Mouse (Mus musculus) lung, postnatal 0 days (tissue): Measurements from ENCODE around the gene Dhps. TPM values are rescaled to one million over a fixed set of nuclear protein-coding genes. Genes with fewer than 3 reads are reported as not detected.

ENCODE experiments used
- ATAC-seq: fragments of 200-750 bp; cut with Nextera tagmentation; 2 replicates; pipeline ENCODE4 v1.8.0; 2017; ENCODE audit warnings: moderate library complexity
- DNase-seq: peaks from one replicate; pipeline ENCODE4 v3.0.0-alpha.2; 2016; ENCODE audit warnings: low spot score
- H3K27ac ChIP-seq: fragments of 300-500 bp; sonication (generic); 2 replicates; pipeline ENCODE4 v1.5.1; 2014; ENCODE audit warnings: antibody characterized with exemption, mild to moderate bottlenecking, low read length, mixed read lengths
- H3K27me3 ChIP-seq: fragments of 300-500 bp; sonication (generic); replicated peaks from 2 replicates; pipeline ENCODE4 v1.6.1; 2014; ENCODE audit warnings: low read length, mixed read lengths; ENCODE audit not compliant: insufficient read depth
- H3K36me3 ChIP-seq: fragments of 300-500 bp; sonication (generic); 2 replicates; pipeline ENCODE4 v1.6.1; 2014; ENCODE audit warnings: low read length, mixed read lengths; ENCODE audit not compliant: insufficient read depth
- H3K4me1 ChIP-seq: fragments of 300-500 bp; sonication (generic); 2 replicates; pipeline ENCODE4 v1.6.1; 2014; ENCODE audit warnings: antibody characterized with exemption, low read depth, low read length, mixed read lengths; ENCODE audit not compliant: insufficient read depth
- H3K4me2 ChIP-seq: fragments of 300-500 bp; sonication (generic); replicated peaks from 2 replicates; pipeline ENCODE4 v1.6.1; 2014; ENCODE audit warnings: low read depth, mild to moderate bottlenecking, low read length, moderate library complexity, mixed read lengths
- H3K4me3 ChIP-seq: fragments of 300-500 bp; sonication (generic); 2 replicates; pipeline ENCODE4 v1.5.1; 2014; ENCODE audit warnings: low read depth, low read length
- H3K9ac ChIP-seq: fragments of 300-500 bp; sonication (generic); replicated peaks from 2 replicates; pipeline ENCODE4 v1.6.1; 2014; ENCODE audit warnings: low read depth, mild to moderate bottlenecking
- H3K9me3 ChIP-seq: fragments of 300-500 bp; sonication (generic); 2 replicates; pipeline ENCODE4 v1.6.1; 2016; ENCODE audit warnings: low read length, mixed read lengths
- CTCF ChIP-seq: IDR thresholded peaks from 2 replicates; pipeline ENCODE4 v1.5.1; 2016; ENCODE audit warnings: antibody characterized with exemption, mild to moderate bottlenecking
- EP300 ChIP-seq: IDR thresholded peaks from 2 replicates; pipeline ENCODE4 v1.6.1; 2016; ENCODE audit warnings: antibody characterized with exemption, mild to moderate bottlenecking, control low read depth
- WGBS: fragments of 180-500 bp; shearing (Covaris S2); extraction: QIAGEN DNeasy Blood & Tissue Kit; methylation state at CpG from one replicate; pipeline ENCODE4 v1.1.7; 2014; 5-methylcytosine and 5-hydroxymethylcytosine counted together
- polyA plus RNA-seq: library from polyadenylated mRNA; unstranded; fragments of >200 nt; fragmentation: Nextera tagmentation; extraction: Ambion mirVana; gene quantifications from 2 replicates; pipeline ENCODE4 v1.2.1, GENCODE M21; 2015

Gene Dhps
- 44.2 and 48.3 TPM in 2 replicates for polyA plus RNA-seq

- Histone ChIP-seq H3K4me1 (no peaks in the 10 kb centered on the region; the same call in 1 of the 2 replicates), H3K27ac (peak within 1 kb of the TSS; percentile 97), H3K27me3 (no peaks in the 10 kb centered on the region), H3K36me3 (no peaks in the 10 kb centered on the region), H3K4me2 (peak within 1 kb of the TSS; percentile 69), H3K9ac (peak within 1 kb of the TSS; percentile 85), H3K9me3 (no peaks in the 10 kb centered on the region), H3K4me3 (peak within 1 kb of the TSS; percentile 97)
- TF ChIP-seq EP300 (no peak), CTCF (no peak)
- under 1% methylated on average over 60 of the region's 68 CpGs for WGBS
- ATAC-seq (peak; percentile 96), DNase-seq (peak; percentile 95)
Measured at GRCm38 (mm10) chr8:85071514-85072281, at the start of gene Dhps. Gene Dhps (plus strand): TSS chr8:85071757.

- DNase-seq (no peak), ATAC-seq (no peak)
- WGBS, result 97% methylated on average over 3 of the region's 3 CpGs
- Histone ChIP-seq H3K9me3 (no peaks in the 10 kb centered on the region), H3K27ac (no peak overlapping the region), H3K27me3 (no peaks in the 10 kb centered on the region), H3K4me3 (no peak overlapping the region), H3K4me2 (no peak overlapping the region), H3K9ac (no peak overlapping the region), H3K36me3 (peaks cover 8% of the 10 kb centered on the region; the same call in 1 of the 2 replicates), H3K4me1 (peaks cover 22% of the 10 kb centered on the region)
- TF ChIP-seq EP300, result no peak
- TF ChIP-seq CTCF, result no peak
Measured at GRCm38 (mm10) chr8:85023846-85024245, 47.7 kb upstream of the Dhps start.

- ATAC-seq (peak; percentile 92), DNase-seq (peak; percentile 99)
- H3K9ac ChIP-seq, result peak within 1 kb of the TSS; percentile 58
- whole genome bisulfite sequencing, result 4% methylated on average over 30 of the region's 30 CpGs
- peaks cover 23% of the 10 kb centered on the region for H3K4me1 ChIP-seq
- peak within 1 kb of the TSS; percentile 83 for H3K4me3 ChIP-seq
- H3K27ac ChIP-seq, result peak within 1 kb of the TSS; percentile 74
- TF ChIP-seq EP300 (peak; percentile 74), CTCF (no peak)
- peaks cover 15% of the 10 kb centered on the region for H3K36me3 ChIP-seq
- no peaks in the 10 kb centered on the region for H3K9me3 ChIP-seq
- no peaks in the 10 kb centered on the region for H3K27me3 ChIP-seq
- peak within 1 kb of the TSS; percentile 88 for H3K4me2 ChIP-seq
Measured at GRCm38 (mm10) chr8:85025098-85025932, 46.2 kb upstream of the Dhps start, which contains the start of gene Asna1. Gene Asna1 (minus strand): TSS chr8:85025281.

DNA sequence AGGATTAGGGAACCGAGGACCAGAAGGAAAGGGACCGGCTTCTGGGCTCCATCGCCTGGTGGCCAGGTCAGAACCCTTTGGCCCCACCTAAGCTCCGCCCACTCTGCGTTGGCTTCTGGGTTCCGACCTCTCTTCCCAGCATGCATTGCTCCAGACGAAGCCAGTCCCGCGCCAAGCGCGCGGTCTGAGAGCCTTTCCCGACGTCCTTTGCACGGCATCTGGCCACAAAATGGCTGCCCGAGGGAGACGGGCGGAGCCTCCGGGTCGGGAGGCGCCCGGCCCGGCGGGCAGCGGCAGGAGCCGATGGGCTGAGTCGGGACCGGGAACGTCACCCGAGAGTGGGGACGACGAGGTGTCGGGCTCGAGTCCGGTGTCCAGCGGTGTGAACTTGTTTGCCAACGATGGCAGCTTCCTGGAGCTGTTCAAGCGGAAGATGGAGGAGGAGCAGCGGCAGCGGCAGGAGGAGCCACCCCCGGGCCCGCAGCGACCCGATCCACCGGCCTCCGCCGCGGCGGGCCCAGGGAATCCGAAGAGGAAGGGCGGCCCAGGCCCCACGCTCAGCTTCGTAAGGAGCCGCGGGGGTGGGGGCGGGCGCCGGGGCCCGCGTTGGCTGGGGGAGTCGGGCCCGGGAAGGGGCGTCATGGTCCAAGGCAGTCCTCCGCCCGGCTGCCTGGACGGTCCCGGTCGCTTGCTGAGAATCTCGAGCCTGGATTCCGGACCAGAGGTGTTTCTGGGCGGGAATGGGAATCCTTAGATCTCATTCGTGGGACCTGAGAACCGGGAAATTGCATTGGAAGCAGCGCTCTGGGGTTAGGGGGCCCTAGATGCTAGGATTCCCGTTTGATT, 44.7 kb upstream of the Dhps start, which contains the start of gene Trir:
Gene Trir (plus strand): TSS at position 154 of the 846 bp plus-strand sequence.
- TF ChIP-seq CTCF (no peak; the same call in 1 of the 2 replicates), EP300 (no peak)
- ATAC-seq (peak; percentile 89), DNase-seq (peak; percentile 99)
- Histone ChIP-seq H3K9me3 (no peaks in the 10 kb centered on the region), H3K9ac (peak within 1 kb of the TSS; percentile 95), H3K4me2 (peak within 1 kb of the TSS; percentile 88), H3K4me1 (peaks cover 23% of the 10 kb centered on the region), H3K27ac (peak within 1 kb of the TSS; percentile 81), H3K27me3 (no peaks in the 10 kb centered on the region), H3K4me3 (peak within 1 kb of the TSS; percentile 88), H3K36me3 (peaks cover 15% of the 10 kb centered on the region)
- WGBS, result 1% methylated on average over 38 of the region's 75 CpGs

GRCm38 (mm10) chr8:85027516-85027855, 44.1 kb upstream of the Dhps start:
- DNase-seq, result no peak
- peak overlapping the region; percentile 88 for H3K4me3 ChIP-seq
- ATAC-seq, result no peak
- H3K9ac ChIP-seq, result peak overlapping the region; percentile 95
- TF ChIP-seq EP300, result no peak
- no peak for TF ChIP-seq CTCF
- H3K36me3 ChIP-seq, result peaks cover 10% of the 10 kb centered on the region
- H3K27me3 ChIP-seq, result no peaks in the 10 kb centered on the region
- peaks cover 23% of the 10 kb centered on the region for H3K4me1 ChIP-seq
- H3K9me3 ChIP-seq, result no peaks in the 10 kb centered on the region
- peak overlapping the region; percentile 88 for H3K4me2 ChIP-seq
- peak overlapping the region; percentile 81 for H3K27ac ChIP-seq
- WGBS, result 0% methylated on average over 13 of the region's 13 CpGs
